Mouse (Mus musculus) liver, embryonic 12.5 days (tissue): ENCODE results near the gene Tbc1d22a. TPM values are rescaled to one million over a fixed set of nuclear protein-coding genes. Genes with fewer than 3 reads are reported as not detected.

ENCODE experiments used
- ATAC-seq: fragments of 200-750 bp; cut with Nextera tagmentation; 2 replicates; pipeline ENCODE4 v1.8.0; 2017; ENCODE audit warnings: moderate number of reproducible peaks, mild to moderate bottlenecking, moderate library complexity
- H3K27ac ChIP-seq: fragments of 300-500 bp; sonication (generic); 2 replicates; pipeline ENCODE4 v1.5.1; 2016; ENCODE audit warnings: mild to moderate bottlenecking
- H3K27me3 ChIP-seq: fragments of 300-500 bp; sonication (generic); replicated peaks from 2 replicates; pipeline ENCODE4 v1.6.1; 2016; ENCODE audit warnings: mild to moderate bottlenecking, moderate library complexity
- H3K36me3 ChIP-seq: fragments of 300-500 bp; sonication (generic); 2 replicates; pipeline ENCODE4 v1.6.1; 2016; ENCODE audit warnings: mild to moderate bottlenecking, moderate library complexity
- H3K4me1 ChIP-seq: fragments of 300-500 bp; sonication (generic); 2 replicates; pipeline ENCODE4 v1.6.1; 2016
- H3K4me2 ChIP-seq: fragments of 300-500 bp; sonication (generic); 2 replicates; pipeline ENCODE4 v1.6.1; 2016; ENCODE audit warnings: mild to moderate bottlenecking, moderate library complexity
- H3K4me3 ChIP-seq: fragments of 300-500 bp; sonication (generic); 2 replicates; pipeline ENCODE4 v1.5.1; 2016; ENCODE audit warnings: mild to moderate bottlenecking, moderate library complexity
- H3K9ac ChIP-seq: fragments of 300-500 bp; sonication (generic); 2 replicates; pipeline ENCODE4 v1.6.1; 2016; ENCODE audit warnings: mild to moderate bottlenecking, moderate library complexity
- H3K9me3 ChIP-seq: fragments of 300-500 bp; sonication (generic); replicated peaks from 2 replicates; pipeline ENCODE4 v1.6.1; 2016; ENCODE audit warnings: mild to moderate bottlenecking, moderate library complexity
- WGBS: fragments of 180-500 bp; shearing (Covaris S2); methylation state at CpG from one replicate; pipeline ENCODE4 v1.1.7; 2016; ENCODE audit not compliant: insufficient replicate concordance; 5-methylcytosine and 5-hydroxymethylcytosine counted together
- polyA plus RNA-seq: library from polyadenylated mRNA; unstranded; fragments of >200 nt; fragmentation: Nextera tagmentation; extraction: Ambion mirVana; gene quantifications from 2 replicates; pipeline ENCODE4 v1.2.1, GENCODE M21; 2016

The Tbc1d22a gene
- polyA plus RNA-seq, 1 experiment from 2014 or later = 9.2 TPM

DNA sequence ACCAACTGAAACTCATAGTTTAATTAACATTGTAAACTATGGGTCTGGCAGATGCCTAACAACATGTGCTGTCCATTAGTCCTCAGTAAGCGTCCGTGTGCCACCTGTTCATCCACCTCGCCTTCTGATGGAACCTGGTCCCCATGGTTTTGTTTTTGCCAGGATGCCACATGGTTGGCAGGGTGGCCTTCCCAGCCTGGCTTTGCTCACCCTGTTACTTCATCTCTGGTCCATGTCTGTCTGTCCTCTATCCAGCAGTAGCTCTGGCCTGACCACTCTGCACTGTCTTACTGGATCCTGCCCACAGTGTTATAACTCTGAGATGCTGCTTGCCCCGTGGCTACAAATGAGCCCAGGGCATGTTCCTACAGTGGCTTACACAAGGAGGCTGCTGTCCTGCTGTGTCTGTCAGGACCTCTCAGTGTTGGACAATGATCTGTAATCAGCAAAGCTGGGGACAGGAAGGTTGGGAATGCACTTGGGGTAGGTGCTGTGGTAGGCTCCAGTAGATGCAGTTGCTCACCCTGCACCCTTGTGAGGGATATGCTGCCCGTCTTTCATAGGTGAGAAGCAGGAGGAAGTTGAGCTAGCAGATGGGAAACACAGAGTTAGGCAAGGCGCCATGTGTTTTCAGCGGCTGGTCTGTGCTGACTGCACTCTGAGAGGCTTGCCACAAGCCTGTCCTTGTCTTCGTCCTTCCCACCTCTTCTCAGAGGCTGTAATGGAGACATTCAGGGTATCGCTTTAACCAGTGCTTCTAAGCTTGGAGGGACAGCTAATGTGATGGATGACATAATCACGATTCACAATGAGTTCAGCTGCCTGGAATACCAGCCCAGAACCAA lies 148.3 kb downstream of the Tbc1d22a start:
- H3K27ac ChIP-seq = no peak overlapping the region
- H3K9me3 ChIP-seq = no peaks in the 10 kb centered on the region
- no peaks in the 10 kb centered on the region for H3K27me3 ChIP-seq
- ATAC-seq = no peak
- no peaks in the 10 kb centered on the region for H3K36me3 ChIP-seq
- no peak overlapping the region for H3K9ac ChIP-seq
- no peak overlapping the region for H3K4me3 ChIP-seq
- H3K4me1 ChIP-seq = no peaks in the 10 kb centered on the region
- WGBS = 69% methylated on average over 10 of the region's 10 CpGs
- no peak overlapping the region for H3K4me2 ChIP-seq

DNA sequence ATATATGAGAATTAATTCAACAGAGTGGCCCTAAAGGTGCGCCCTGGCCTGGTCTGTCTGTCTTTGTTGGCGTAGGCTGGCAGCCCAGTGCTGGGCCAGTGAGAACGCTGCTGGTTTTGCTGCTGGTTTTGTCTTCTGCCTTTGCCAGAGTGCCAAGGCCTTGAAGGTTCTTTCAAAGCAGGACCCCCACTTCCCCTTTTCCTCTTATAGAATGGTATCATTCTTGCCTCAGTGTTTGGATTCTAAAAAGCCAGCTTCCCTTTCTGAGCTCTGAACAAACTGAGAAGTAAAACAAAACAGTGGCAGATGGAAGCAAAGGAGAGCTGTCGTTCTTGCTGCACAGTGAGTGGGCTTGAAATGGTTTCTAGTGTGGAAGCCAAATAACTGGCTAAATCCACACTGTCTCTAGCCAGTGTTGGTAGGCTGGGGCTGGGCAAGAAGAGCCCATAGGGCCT lies 149.6 kb downstream of the Tbc1d22a start:
- H3K9ac ChIP-seq = no peak overlapping the region
- no peaks in the 10 kb centered on the region for H3K27me3 ChIP-seq
- no peak for ATAC-seq
- H3K4me2 ChIP-seq = no peak overlapping the region
- no peak overlapping the region for H3K4me3 ChIP-seq
- H3K27ac ChIP-seq = peak overlapping the region; percentile 20; the same call in 1 of the 2 replicates
- no peaks in the 10 kb centered on the region for H3K9me3 ChIP-seq
- H3K36me3 ChIP-seq = no peaks in the 10 kb centered on the region
- no peaks in the 10 kb centered on the region for H3K4me1 ChIP-seq
- 60% methylated on average over 4 of the region's 4 CpGs for WGBS

DNA sequence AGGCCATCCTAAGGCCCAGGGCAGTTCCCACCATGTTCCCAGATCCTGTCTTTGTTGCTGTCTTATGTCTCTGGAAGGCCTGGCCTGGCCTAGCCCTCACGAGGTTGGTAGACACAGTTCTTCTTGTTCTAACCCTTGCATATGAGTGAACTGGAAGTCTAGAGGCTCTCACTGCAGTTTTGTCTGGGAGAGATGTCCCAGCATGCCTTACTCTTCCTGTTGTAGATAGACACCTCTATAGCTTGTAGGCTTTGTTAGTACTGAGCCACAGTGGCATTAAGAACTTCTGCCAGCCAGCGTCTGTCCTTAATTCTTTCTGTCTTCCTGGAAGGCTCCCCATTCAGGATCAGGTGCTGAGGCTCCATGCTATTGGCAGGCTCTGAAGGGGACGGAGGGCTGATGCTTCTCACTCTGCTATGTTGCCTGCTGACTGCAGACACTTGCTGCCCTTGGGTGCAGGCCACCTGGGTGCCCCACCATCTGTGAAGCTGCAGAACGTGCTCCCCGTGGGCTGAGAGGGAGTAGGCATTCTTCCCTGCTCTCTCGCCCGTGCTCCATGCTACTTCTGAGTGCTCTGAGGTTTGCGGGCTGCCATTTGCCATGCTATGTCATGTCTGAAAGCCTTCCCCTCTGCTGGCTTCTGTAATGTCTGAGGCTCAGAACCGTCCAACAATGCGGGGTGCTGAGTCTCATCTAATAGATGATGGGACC lies 150.8 kb downstream of the Tbc1d22a start:
- Histone ChIP-seq H3K27ac (no peak overlapping the region), H3K4me1 (no peaks in the 10 kb centered on the region), H3K9ac (no peak overlapping the region), H3K9me3 (no peaks in the 10 kb centered on the region), H3K36me3 (no peaks in the 10 kb centered on the region), H3K27me3 (no peaks in the 10 kb centered on the region), H3K4me2 (no peak overlapping the region), H3K4me3 (no peak overlapping the region)
- no peak for ATAC-seq
- 86% methylated on average over 10 of the region's 10 CpGs for WGBS

DNA sequence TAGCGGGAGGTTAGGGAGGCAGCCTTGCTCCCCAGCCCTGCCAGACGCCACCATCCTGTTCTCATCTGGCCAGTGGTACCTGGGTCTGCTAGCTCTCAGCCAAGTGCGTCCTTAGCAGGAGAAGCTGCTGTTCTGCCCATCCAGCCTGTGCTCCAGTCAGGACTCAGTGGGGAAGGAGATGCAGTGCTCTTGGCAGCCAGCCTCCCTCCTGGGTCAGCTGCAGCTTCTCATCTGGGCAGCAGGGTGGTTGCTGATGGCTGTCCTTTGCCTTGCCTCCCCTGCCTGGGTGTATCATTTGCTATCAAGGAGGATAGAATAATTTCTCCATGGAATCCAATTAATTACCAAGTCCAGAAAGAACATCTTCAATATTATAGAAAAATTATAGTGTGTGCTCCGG lies 152.5 kb downstream of the Tbc1d22a start:
- Histone ChIP-seq H3K4me3 (no peak overlapping the region), H3K9ac (no peak overlapping the region), H3K36me3 (no peaks in the 10 kb centered on the region), H3K4me1 (no peaks in the 10 kb centered on the region), H3K9me3 (no peaks in the 10 kb centered on the region), H3K4me2 (no peak overlapping the region), H3K27ac (no peak overlapping the region), H3K27me3 (no peaks in the 10 kb centered on the region)
- WGBS = 55% methylated on average over 4 of the region's 4 CpGs
- no peak for ATAC-seq

DNA sequence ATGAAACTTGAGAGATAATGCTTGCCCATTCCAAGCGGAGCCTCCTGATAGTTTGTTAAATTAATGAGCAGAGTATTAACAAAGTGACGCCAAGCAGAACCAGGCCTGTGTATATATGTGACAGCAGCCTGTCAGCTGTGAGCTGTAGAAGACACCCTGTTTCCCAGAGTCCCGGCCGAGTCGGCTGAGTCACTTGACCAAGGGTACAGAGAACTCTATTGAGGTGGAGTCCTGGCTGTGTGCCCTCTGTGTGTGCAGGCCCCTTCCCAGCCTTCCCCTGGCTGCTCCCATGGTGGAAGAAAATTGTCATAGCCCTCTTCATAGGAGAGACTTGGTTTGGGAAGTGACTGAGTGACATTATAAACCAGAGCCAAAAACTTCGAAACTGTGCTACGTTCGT lies 153.0 kb downstream of the Tbc1d22a start:
- no peak for ATAC-seq
- H3K4me2 ChIP-seq = no peak overlapping the region
- no peaks in the 10 kb centered on the region for H3K27me3 ChIP-seq
- no peaks in the 10 kb centered on the region for H3K4me1 ChIP-seq
- no peaks in the 10 kb centered on the region for H3K9me3 ChIP-seq
- H3K36me3 ChIP-seq = no peaks in the 10 kb centered on the region
- no peak overlapping the region for H3K4me3 ChIP-seq
- 83% methylated on average over 8 of the region's 8 CpGs for WGBS
- H3K27ac ChIP-seq = no peak overlapping the region
- H3K9ac ChIP-seq = no peak overlapping the region

DNA sequence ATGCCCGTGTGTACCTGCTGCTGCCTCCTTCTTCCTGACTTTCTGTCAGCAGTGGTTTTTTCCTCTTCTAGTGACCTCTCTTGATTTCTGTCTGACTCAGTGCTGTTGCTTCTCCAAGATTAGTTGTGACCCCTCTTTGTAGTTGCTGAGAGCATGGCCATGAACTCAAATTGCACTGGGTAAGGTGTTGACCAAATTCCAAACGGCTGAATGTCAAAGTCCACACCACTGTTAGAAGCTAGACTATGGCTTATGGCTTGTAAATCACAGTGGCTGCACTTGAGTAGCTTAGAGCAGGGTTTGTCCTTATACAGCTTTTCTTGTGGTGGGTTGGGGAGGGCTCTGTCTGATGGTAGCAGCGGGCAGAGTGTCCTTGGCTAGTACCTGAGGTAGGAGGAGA lies 156.6 kb downstream of the Tbc1d22a start:
- no peaks in the 10 kb centered on the region for H3K4me1 ChIP-seq
- ATAC-seq = no peak
- H3K9ac ChIP-seq = no peak overlapping the region
- H3K27me3 ChIP-seq = no peaks in the 10 kb centered on the region
- H3K4me2 ChIP-seq = no peak overlapping the region
- H3K4me3 ChIP-seq = no peak overlapping the region
- no peaks in the 10 kb centered on the region for H3K36me3 ChIP-seq
- WGBS = 73% methylated on average over 3 of the region's 3 CpGs
- no peaks in the 10 kb centered on the region for H3K9me3 ChIP-seq
- no peak overlapping the region for H3K27ac ChIP-seq

DNA sequence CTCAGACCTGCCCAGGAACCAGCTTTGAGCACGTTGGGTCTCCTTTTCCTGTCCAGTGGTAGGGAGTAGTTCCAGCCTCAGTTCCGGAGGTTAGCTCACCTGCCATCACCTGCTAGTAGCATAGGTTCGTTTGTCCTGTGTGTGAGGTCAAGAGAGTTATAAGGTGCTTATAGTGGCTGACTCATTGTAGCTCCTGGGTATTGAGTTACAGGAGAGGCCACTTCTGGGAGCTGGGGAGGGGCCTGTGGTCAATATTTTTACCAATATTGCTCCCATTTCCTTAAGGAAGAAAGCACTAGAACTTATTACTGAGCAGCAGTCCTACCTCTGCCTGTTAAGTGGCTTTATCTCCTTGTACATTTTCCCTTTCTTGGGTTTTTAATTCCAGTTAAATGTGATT lies 161.0 kb downstream of the Tbc1d22a start:
- 81% methylated on average over 3 of the region's 3 CpGs for WGBS
- no peak for ATAC-seq
- H3K9ac ChIP-seq = no peak overlapping the region

DNA sequence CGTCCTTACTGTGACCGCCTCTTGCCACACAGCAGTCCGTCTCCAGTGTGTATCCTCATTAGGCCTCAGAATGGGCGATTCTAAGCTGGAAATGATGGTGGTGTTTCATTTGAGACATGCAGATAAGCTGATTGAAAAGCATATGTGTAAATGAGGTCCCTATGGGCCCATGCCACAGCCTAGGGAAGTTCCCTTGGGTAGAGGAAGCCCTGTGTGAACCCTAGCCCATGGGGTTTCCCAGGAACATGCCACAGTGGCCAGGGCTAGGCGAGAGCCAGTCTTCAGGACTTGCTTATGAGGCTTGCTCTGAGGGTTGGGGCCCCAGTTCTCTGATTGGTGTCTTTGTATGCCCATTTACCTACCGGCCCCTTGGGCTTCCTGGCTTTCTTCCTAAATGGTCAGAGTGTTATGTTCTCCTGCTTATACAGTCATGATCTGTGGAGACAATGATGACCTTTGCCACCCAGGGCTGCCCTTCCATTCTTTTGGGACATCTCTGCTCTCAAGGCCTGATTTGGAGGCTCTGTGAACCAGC lies 161.7 kb downstream of the Tbc1d22a start:
- H3K27me3 ChIP-seq = no peaks in the 10 kb centered on the region
- H3K9me3 ChIP-seq = no peaks in the 10 kb centered on the region
- 78% methylated on average over 6 of the region's 6 CpGs for WGBS
- H3K9ac ChIP-seq = no peak overlapping the region
- H3K27ac ChIP-seq = no peak overlapping the region
- ATAC-seq = no peak
- H3K4me2 ChIP-seq = no peak overlapping the region
- H3K4me1 ChIP-seq = no peaks in the 10 kb centered on the region
- H3K36me3 ChIP-seq = no peaks in the 10 kb centered on the region
- H3K4me3 ChIP-seq = no peak overlapping the region

More for the DNA sequence above, 161.0 kb downstream of the Tbc1d22a start:
- Histone ChIP-seq H3K27ac (no peak overlapping the region), H3K4me2 (no peak overlapping the region), H3K36me3 (no peaks in the 10 kb centered on the region), H3K4me1 (no peaks in the 10 kb centered on the region), H3K9me3 (no peaks in the 10 kb centered on the region), H3K4me3 (no peak overlapping the region), H3K27me3 (no peaks in the 10 kb centered on the region)

DNA sequence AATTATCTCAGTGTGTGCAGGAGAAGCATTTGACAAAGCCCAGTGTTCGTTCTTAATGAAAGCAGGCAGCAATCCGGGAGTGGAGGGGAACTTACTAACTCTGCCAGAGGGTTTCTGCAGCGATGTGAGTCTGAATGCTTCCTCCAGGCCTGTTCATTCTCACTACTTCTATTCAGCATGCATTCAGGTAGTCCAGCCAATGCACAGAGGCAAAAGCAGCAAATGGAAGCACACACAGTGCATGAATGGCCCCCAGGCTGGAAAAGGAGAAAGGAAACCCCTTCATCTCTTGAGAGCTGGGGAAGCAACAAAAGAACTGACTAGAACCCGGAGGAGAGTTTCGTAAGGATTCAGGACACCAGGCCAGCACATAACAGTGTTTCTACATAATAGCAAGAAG lies 169.0 kb downstream of the Tbc1d22a start:
- ATAC-seq = no peak
- 73% methylated on average over 5 of the region's 5 CpGs for WGBS
- peaks cover 4% of the 10 kb centered on the region; the same call in 1 of the 2 replicates for H3K4me1 ChIP-seq
- no peak overlapping the region for H3K4me3 ChIP-seq
- H3K27me3 ChIP-seq = no peaks in the 10 kb centered on the region
- no peak overlapping the region for H3K27ac ChIP-seq
- H3K9me3 ChIP-seq = no peaks in the 10 kb centered on the region
- H3K36me3 ChIP-seq = no peaks in the 10 kb centered on the region
- no peak overlapping the region for H3K4me2 ChIP-seq
- H3K9ac ChIP-seq = no peak overlapping the region

DNA sequence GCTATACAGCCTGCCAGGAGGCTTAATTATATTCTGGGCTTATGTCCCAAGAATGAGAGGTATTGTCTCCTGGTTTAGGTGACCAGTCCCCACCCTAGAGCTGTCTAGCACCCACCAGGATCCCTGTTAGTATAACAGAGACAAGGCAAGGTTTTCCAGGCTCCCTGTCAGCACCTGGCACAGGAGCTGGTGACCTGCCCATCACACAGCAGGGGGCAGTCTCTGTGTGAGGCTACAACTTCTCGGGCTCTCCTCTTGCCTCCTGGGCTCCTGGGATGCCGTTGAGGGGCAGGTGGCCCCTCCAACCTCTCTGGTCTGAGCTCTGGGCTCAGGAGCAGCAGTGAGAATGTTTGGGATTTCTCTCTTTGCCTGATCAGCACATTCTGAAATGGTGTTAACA lies 171.2 kb downstream of the Tbc1d22a start:
- H3K27me3 ChIP-seq = no peaks in the 10 kb centered on the region
- no peak overlapping the region for H3K9ac ChIP-seq
- H3K4me3 ChIP-seq = no peak overlapping the region
- no peak for ATAC-seq
- H3K27ac ChIP-seq = no peak overlapping the region
- H3K36me3 ChIP-seq = no peaks in the 10 kb centered on the region
- H3K4me2 ChIP-seq = no peak overlapping the region
- WGBS = 66% methylated on average over 2 of the region's 2 CpGs
- H3K4me1 ChIP-seq = peaks cover 4% of the 10 kb centered on the region; the same call in 1 of the 2 replicates
- no peaks in the 10 kb centered on the region for H3K9me3 ChIP-seq

DNA sequence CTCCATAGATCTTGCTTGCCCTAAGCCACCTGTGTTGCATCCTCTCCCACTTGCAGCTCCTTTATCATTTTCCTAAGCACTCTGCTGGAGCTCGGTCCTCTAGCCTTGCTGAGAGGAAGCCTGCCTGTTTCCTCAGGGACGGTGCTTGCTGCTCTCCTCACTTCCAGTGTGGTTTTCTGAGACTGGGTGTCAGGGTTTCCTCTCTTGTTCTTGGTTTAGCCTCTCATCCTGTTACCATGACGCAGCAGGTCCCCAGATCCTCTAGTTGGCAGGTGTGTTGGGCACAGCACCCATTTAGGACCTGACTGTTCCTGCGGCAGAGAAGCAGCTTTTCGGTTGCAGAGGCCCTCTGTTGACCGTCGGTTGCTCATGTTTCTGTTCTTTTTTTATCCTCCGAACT lies 172.1 kb downstream of the Tbc1d22a start:
- Histone ChIP-seq H3K27ac (no peak overlapping the region), H3K9ac (no peak overlapping the region), H3K4me3 (no peak overlapping the region), H3K4me1 (peaks cover 4% of the 10 kb centered on the region; the same call in 1 of the 2 replicates), H3K9me3 (no peaks in the 10 kb centered on the region), H3K36me3 (no peaks in the 10 kb centered on the region), H3K27me3 (no peaks in the 10 kb centered on the region), H3K4me2 (no peak overlapping the region)
- ATAC-seq = no peak
- WGBS = 70% methylated on average over 8 of the region's 8 CpGs

DNA sequence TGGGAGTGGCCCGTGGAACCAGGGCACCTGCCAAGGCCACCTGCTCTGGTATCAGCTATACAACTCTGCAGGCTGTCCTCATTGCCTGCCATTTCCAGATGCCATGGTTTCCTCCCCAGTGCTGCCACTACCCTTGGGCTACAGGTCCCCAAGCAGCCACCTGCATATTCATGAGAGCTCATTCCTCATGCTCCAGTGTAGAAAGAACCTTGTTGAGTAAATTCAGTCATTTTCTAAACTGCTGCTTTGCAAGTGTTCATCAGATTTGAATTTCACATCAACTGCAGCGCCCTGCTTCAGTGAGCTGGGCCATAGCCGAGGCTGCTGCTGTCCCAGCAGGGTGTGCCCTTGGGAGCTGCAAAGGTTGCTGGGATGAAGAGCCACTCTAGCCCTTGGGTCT lies 174.3 kb downstream of the Tbc1d22a start:
- WGBS = 76% methylated on average over 3 of the region's 3 CpGs
- Histone ChIP-seq H3K27ac (no peak overlapping the region), H3K9me3 (no peaks in the 10 kb centered on the region), H3K27me3 (no peaks in the 10 kb centered on the region), H3K9ac (no peak overlapping the region), H3K4me2 (no peak overlapping the region), H3K4me1 (peaks cover 4% of the 10 kb centered on the region; the same call in 1 of the 2 replicates), H3K4me3 (no peak overlapping the region), H3K36me3 (no peaks in the 10 kb centered on the region)
- no peak for ATAC-seq
